Mouse (Mus musculus) erythroblast, embryonic 14.5 days (primary cell): Measurements from ENCODE around the gene Bicdl1.

ENCODE experiments used
- GATA1 ChIP-seq: IDR thresholded peaks from 2 replicates; pipeline ENCODE4 v1.6.1; 2012; ENCODE audit warnings: low read length, inconsistent platforms, mixed read lengths
- TAL1 ChIP-seq: IDR thresholded peaks from 3 replicates; pipeline ENCODE4 v1.6.1; 2012; ENCODE audit warnings: low read length, inconsistent platforms, mixed read lengths

DNA sequence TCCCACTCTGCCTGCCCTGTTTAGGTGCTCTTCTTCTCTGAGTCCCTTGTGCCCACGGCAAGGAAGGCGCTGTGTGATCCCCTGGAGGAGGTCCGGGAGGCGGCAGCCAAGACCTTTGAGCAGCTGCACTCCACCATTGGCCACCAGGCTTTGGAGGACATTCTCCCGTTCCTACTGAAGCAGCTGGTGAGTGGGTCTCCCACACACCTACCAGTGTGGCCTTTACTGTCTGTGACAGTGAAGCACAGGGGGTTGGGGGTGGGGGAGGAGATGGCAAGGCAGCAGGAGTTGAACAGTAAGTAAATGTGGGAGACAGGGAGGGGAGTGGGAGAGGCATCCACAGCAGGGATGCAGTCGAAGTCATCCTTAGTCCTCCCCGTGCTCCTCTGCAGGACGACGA is 118.1 kb downstream of the Bicdl1 start:
- TF ChIP-seq GATA1 (no peak), TAL1 (no peak)
